Mouse (Mus musculus) heart, postnatal 0 days (tissue): Measurements from ENCODE around the gene Cemip2.

Experiments
- CTCF ChIP-seq: IDR thresholded peaks from 2 replicates; pipeline ENCODE4 v1.5.1; 2016; ENCODE audit warnings: antibody characterized with exemption, control low read depth, low read depth
- EP300 ChIP-seq: IDR thresholded peaks from 2 replicates; pipeline ENCODE4 v1.6.1; 2016; ENCODE audit warnings: antibody characterized with exemption, low read depth

- TF ChIP-seq CTCF (no peak), EP300 (no peak)
Measured at GRCm38 (mm10) chr19:21771586-21771985, 6.6 kb upstream of the Cemip2 start.
